14 mouse cellular contexts compared by ENCODE assay signal in the genomic region with DNA sequence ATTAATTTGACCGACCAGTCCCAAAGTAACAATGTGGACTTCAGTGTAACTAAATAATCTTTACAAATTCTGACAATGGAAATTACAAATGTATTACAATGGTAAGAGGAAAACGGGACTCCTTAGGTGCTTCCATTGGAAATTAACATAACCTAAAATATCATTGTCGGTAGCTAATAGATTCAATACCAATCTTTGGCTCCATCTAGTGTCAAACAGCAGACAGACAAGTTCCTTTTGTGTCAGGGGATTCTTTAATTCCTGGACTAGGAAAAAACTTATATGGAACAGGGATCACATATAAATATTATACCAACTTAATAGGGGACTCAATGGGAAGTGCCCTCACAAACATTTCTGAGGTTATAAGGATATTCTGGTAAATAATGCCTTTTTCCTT. TPM values are rescaled to one million over a fixed set of nuclear protein-coding genes. Genes with fewer than 3 reads are reported as not detected.
DNase-seq lines count a peak whose midpoint lies in the region; ATAC-seq and TF ChIP-seq lines count a peak whose summit lies in the region.
"Had no signal": no experiment of that assay in that cellular context is flagged by ENCODE, and none has a peak within 500 bp of the region (broad histone marks: within the 10 kb centered on the region; RNA-seq: fewer than 3 reads in every experiment).

No protein-coding gene starts in this region.

- H3K4me2 ChIP-seq in hindbrain, embryonic 11.5 days (replicated peaks; ENCODE audit: low read depth, low read length), result no peak overlapping the region
- no peak overlapping the region for H3K4me2 ChIP-seq in hindbrain, embryonic 13.5 days
- H3K4me2 ChIP-seq in lung, embryonic 14.5 days, result no peak overlapping the region
- H3K4me2 ChIP-seq: stomach, embryonic 15.5 days had no signal

- peak; percentile 48 for TF ChIP-seq CTCF in lung, embryonic 14.5 days (IDR thresholded peaks at IDR 0.05; ENCODE audit: low read depth)

- WGBS in hindbrain, embryonic 11.5 days, result 44% methylated on average over 3 of the region's 3 CpGs
- 32% methylated on average over 3 of the region's 3 CpGs for WGBS in hindbrain, embryonic 13.5 days
- 25% methylated on average over 3 of the region's 3 CpGs for WGBS in lung, embryonic 14.5 days

- H3K4me3 ChIP-seq in hindbrain, embryonic 11.5 days (ENCODE audit: low read depth, low read length), result no peak overlapping the region
- no peak overlapping the region for H3K4me3 ChIP-seq in hindbrain, embryonic 13.5 days
- H3K4me3 ChIP-seq in lung, embryonic 14.5 days (ENCODE audit: low read depth, low read length), result no peak overlapping the region
- H3K4me3 ChIP-seq: stomach, embryonic 15.5 days had no signal

- H3K27ac ChIP-seq in hindbrain, embryonic 11.5 days (ENCODE audit: low read depth, low read length), result no peak overlapping the region
- H3K27ac ChIP-seq in hindbrain, embryonic 13.5 days, result no peak overlapping the region
- H3K27ac ChIP-seq in lung, embryonic 14.5 days (ENCODE audit: low read depth), result no peak overlapping the region
- H3K27ac ChIP-seq: stomach, embryonic 15.5 days had no signal

- H3K4me1 ChIP-seq in hindbrain, embryonic 11.5 days (replicated peaks; ENCODE audit: control insufficient read depth, insufficient read depth, low read length), result no peaks in the 10 kb centered on the region
- H3K4me1 ChIP-seq in hindbrain, embryonic 13.5 days (replicated peaks), result no peaks in the 10 kb centered on the region
- H3K4me1 ChIP-seq in lung, embryonic 14.5 days (ENCODE audit: insufficient read depth), result no peaks in the 10 kb centered on the region

- peak; percentile 11 for DNase-seq in hindbrain, embryonic 11.5 days (ENCODE audit: low spot score)
- DNase-seq in lung, embryonic 14.5 days, result peak; percentile 67
- no peak for DNase-seq in lung, postnatal 4 days
- DNase-seq in MN1 (ENCODE audit: low spot score), result peak; percentile 49
- DNase-seq in splenic B cell, adult 2 months (ENCODE audit: low read depth, low spot score), result peak; percentile 20
- no peak for DNase-seq in thymus, adult 18-20 months
- DNase-seq: adrenal gland, adult 2 months; embryo, embryonic 11 days; kidney, adult 18-20 months; left cerebral cortex, postnatal 4 days; lung, postnatal 14 days had no signal

- no peak for ATAC-seq in hindbrain, embryonic 11.5 days (ENCODE audit: low FRiP score)
- no peak for ATAC-seq in hindbrain, embryonic 13.5 days (ENCODE audit: low FRiP score)
- ATAC-seq in lung, embryonic 14.5 days (ENCODE audit: insufficient read depth), result no peak

- H3K27me3 ChIP-seq in hindbrain, embryonic 11.5 days (ENCODE audit: control insufficient read depth, insufficient read depth, low read length), result no peaks in the 10 kb centered on the region
- no peaks in the 10 kb centered on the region for H3K27me3 ChIP-seq in hindbrain, embryonic 13.5 days
- no peaks in the 10 kb centered on the region for H3K27me3 ChIP-seq in lung, embryonic 14.5 days (ENCODE audit: insufficient read depth, low read length)
- no peaks in the 10 kb centered on the region for H3K27me3 ChIP-seq in splenic B cell, adult 2 months (ENCODE audit: control insufficient read depth, insufficient read depth, low read length, poor library complexity, severe bottlenecking)
- H3K27me3 ChIP-seq: stomach, embryonic 15.5 days had no signal

- no peaks in the 10 kb centered on the region for H3K36me3 ChIP-seq in hindbrain, embryonic 11.5 days (ENCODE audit: control insufficient read depth, insufficient read depth, low read length)
- H3K36me3 ChIP-seq in hindbrain, embryonic 13.5 days, result no peaks in the 10 kb centered on the region
- no peaks in the 10 kb centered on the region for H3K36me3 ChIP-seq in lung, embryonic 14.5 days (ENCODE audit: insufficient read depth)
- H3K36me3 ChIP-seq in splenic B cell, adult 2 months (ENCODE audit: control insufficient read depth, insufficient read depth, low read length, poor library complexity, severe bottlenecking), result no peaks in the 10 kb centered on the region
- H3K36me3 ChIP-seq: stomach, embryonic 15.5 days had no signal

- no peak overlapping the region for H3K9ac ChIP-seq in hindbrain, embryonic 11.5 days (ENCODE audit: low read depth, low read length)
- no peak overlapping the region for H3K9ac ChIP-seq in hindbrain, embryonic 13.5 days
- H3K9ac ChIP-seq in lung, embryonic 14.5 days, result no peak overlapping the region
- H3K9ac ChIP-seq: stomach, embryonic 15.5 days had no signal

- H3K9me3 ChIP-seq in hindbrain, embryonic 11.5 days (ENCODE audit: control insufficient read depth, low read length), result no peaks in the 10 kb centered on the region
- H3K9me3 ChIP-seq in hindbrain, embryonic 13.5 days, result no peaks in the 10 kb centered on the region
- H3K9me3 ChIP-seq in lung, embryonic 14.5 days (ENCODE audit: low read depth, low read length), result no peaks in the 10 kb centered on the region
- H3K9me3 ChIP-seq: stomach, embryonic 15.5 days had no signal

RNA-seq across cellular contexts. Expression of gene Epb41, which starts 26.0 kb away (rescaled TPM):
- 208 and 223 TPM in 2 replicates for polyA plus RNA-seq in hindbrain, embryonic 11.5 days (2014; fragmentation: Nextera tagmentation; extraction: Ambion mirVana)
- 94.7 and 95.1 TPM in 2 replicates for polyA plus RNA-seq in hindbrain, embryonic 13.5 days (2015; fragmentation: Nextera tagmentation; extraction: Ambion mirVana)
- 79.1 and 86.3 TPM in 2 replicates for polyA plus RNA-seq in lung, embryonic 14.5 days (2014; fragmentation: Nextera tagmentation; extraction: Ambion mirVana)

RNA-seq across cellular contexts. Expression of gene Gm10300, which starts 26.7 kb away (rescaled TPM):
- 0.06 and 0.08 TPM in 2 replicates for polyA plus RNA-seq in hindbrain, embryonic 11.5 days (2014; fragmentation: Nextera tagmentation; extraction: Ambion mirVana)
- not detected in 2 replicates for polyA plus RNA-seq in hindbrain, embryonic 13.5 days (2015; fragmentation: Nextera tagmentation; extraction: Ambion mirVana)
- 0.08 and 0.11 TPM in 2 replicates for polyA plus RNA-seq in lung, embryonic 14.5 days (2014; fragmentation: Nextera tagmentation; extraction: Ambion mirVana)
- polyA plus RNA-seq: forebrain, embryonic 11.5 days had no signal

RNA-seq across cellular contexts. Expression of gene Oprd1, which starts 43.1 kb away (rescaled TPM):
- polyA plus RNA-seq in hindbrain, embryonic 11.5 days (2014; fragmentation: Nextera tagmentation; extraction: Ambion mirVana), result 0.06 TPM in 1 of 2 replicates, not detected in the other
- polyA plus RNA-seq in hindbrain, embryonic 13.5 days (2015; fragmentation: Nextera tagmentation; extraction: Ambion mirVana), result 0.44 and 0.48 TPM in 2 replicates
- 0.04 TPM in 1 of 2 replicates, not detected in the other for polyA plus RNA-seq in lung, embryonic 14.5 days (2014; fragmentation: Nextera tagmentation; extraction: Ambion mirVana)
- polyA plus RNA-seq: forebrain, embryonic 11.5 days had no signal

Comparison
In these comparisons a context has a peak if more than half of its experiments do, and no peak if none do; other contexts are left out.
1. DNase-seq: peak in hindbrain, embryonic 11.5 days (single experiment), lung, embryonic 14.5 days (single experiment), MN1 (single experiment) and splenic B cell, adult 2 months (single experiment); none in lung, postnatal 4 days (0 of 2) and thymus, adult 18-20 months (0 of 2).